Mouse (Mus musculus): ENCODE data around the gene Prrt4. TPM values are rescaled to one million over a fixed set of nuclear protein-coding genes. Genes with fewer than 3 reads are reported as not detected.
"Not testable (repeated sequence)": the region's sequence is repeated elsewhere in the genome, so short reads cannot be mapped to it uniquely, and the experiment has no call there.

Gene Prrt4
- 0.23 and 0.27 TPM in 2 replicates for polyA plus RNA-seq (2015; fragmentation: Nextera tagmentation; extraction: Ambion mirVana)

DNA sequence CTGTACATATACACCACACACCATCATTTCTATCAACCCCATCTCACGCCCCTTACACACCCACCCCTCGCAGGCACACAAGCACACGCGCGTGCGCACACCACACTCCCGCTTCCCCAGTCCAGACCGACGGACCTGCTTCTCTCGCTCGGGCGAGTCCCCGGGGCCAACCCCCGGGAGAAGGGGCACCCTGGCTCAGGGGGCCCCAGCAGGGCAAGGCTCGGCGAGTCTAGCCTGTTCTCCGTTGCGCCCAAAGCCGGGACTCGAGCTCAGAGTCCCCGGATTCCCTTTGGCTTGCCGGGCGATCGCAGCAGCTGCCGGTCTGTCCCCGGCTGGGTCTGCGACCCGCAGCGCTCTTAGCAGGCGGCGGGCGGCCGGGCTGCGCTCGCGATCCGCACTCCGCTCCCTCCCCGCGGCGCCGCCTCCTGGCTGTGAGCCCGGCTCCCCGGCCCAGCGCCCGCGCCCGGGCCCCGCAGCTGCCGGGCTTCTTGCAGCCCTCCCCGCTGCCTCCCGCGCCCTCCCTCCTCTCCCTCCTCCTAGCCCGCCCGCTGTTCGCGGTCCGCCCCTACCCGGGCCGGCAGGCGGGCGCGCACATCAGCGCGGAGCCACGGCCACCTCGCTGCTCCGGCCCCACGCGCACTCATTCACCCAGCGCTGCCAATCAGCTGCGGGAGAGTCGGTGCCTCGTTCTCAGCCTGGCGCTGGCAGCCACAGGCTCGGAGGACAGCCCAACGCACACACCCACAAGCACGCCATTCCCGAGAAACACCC is at the start of gene Prrt4:
Prrt4 (minus strand) TSS at position 697 of the 771 bp plus-strand sequence.
- peak; percentile 82 for ATAC-seq
- WGBS = under 1% methylated on average over 65 of the region's 79 CpGs
- H3K4me2 ChIP-seq (ENCODE audit: low read depth, low read length) = peak within 1 kb of the TSS; percentile 98
- no peaks in the 10 kb centered on the region for H3K36me3 ChIP-seq (ENCODE audit: control insufficient read depth, insufficient read depth, low read length)
- no peaks in the 10 kb centered on the region for H3K9me3 ChIP-seq (ENCODE audit: control insufficient read depth, low read length)
- H3K9ac ChIP-seq (ENCODE audit: low read depth, low read length) = peak within 1 kb of the TSS; percentile 70
- no peak within 1 kb of the TSS for H3K27ac ChIP-seq (ENCODE audit: low read length)
- peaks cover 22% of the 10 kb centered on the region for H3K27me3 ChIP-seq (replicated peaks; ENCODE audit: control insufficient read depth, insufficient read depth, low read length)
- no peaks in the 10 kb centered on the region for H3K4me1 ChIP-seq (ENCODE audit: control insufficient read depth, insufficient read depth, low read length)
- H3K4me3 ChIP-seq (ENCODE audit: low read length) = peak within 1 kb of the TSS; percentile 65

DNA sequence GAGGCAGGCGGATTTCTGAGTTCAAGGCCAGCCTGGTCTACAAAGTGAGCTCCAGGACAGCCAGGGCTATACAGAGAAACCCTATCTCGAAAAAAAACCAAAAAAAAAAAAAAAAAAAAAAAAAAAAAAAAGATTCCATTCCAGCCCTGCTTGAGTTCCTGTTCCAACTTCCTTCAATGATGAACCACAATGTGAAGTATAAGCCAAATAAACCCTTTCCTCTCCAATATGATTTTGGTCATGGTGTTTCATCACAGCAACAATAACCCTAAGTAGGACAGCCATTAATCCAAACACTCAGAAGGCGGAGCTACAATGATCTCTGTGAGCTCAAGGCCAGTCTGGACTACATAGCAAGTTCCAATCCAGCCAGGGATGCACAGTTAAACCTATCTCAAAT is 38.3 kb upstream of the Prrt4 start:
- ATAC-seq; H3K36me3 ChIP-seq (ENCODE audit: control insufficient read depth, insufficient read depth, low read length); H3K27me3 ChIP-seq (replicated peaks; ENCODE audit: control insufficient read depth, insufficient read depth, low read length); H3K4me3 ChIP-seq (ENCODE audit: low read length); H3K9me3 ChIP-seq (ENCODE audit: control insufficient read depth, low read length); H3K4me2 ChIP-seq (ENCODE audit: low read depth, low read length); H3K27ac ChIP-seq (ENCODE audit: low read length); H3K9ac ChIP-seq (ENCODE audit: low read depth, low read length): not testable (repeated sequence)
- WGBS = 81% methylated on average over 3 of the region's 3 CpGs
- peaks cover 21% of the 10 kb centered on the region for H3K4me1 ChIP-seq (ENCODE audit: control insufficient read depth, insufficient read depth, low read length)

DNA sequence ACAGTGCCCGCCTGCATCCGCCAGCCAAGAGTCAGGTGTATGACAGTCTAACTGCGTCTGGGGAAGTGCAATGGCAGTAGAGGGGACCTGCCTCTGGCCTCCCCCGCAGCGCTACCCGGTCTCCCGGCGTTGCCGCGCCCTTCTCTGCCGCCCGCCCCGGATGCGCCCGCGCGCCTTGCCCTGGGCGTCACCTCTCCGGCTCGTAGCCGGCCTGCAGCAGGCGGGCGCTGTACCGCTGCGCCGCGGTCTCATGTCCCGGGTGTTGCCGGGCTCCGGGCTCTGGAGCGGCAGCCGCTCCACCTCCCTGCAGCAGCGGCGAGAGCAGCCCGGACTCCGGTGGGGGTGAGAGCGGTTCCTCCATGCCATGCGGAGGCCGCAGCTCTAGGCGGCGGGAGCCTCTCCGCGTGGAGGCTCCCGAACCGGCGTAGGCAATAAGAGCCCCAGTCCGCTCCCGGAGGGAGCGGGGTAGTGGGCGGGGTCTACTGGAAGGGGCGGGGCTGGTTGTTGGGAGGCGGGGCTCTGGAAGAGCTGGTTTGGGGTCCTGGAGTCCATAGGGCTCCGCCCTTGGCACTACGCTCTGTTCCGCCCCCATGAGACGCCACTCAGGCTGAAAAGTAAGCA is 36.6 kb upstream of the Prrt4 start, which contains the start of gene Impdh1:
Impdh1 (minus strand) TSS at position 484 of the 621 bp plus-strand sequence.
- Histone ChIP-seq H3K27ac (ENCODE audit: low read length) (peak within 1 kb of the TSS; percentile 37; the same call in 1 of the 2 replicates), H3K4me3 (ENCODE audit: low read length) (peak within 1 kb of the TSS; percentile 77), H3K9ac (ENCODE audit: low read depth, low read length) (peak within 1 kb of the TSS; percentile 71), H3K27me3 (replicated peaks; ENCODE audit: control insufficient read depth, insufficient read depth, low read length) (no peaks in the 10 kb centered on the region), H3K9me3 (ENCODE audit: control insufficient read depth, low read length) (no peaks in the 10 kb centered on the region), H3K4me2 (ENCODE audit: low read depth, low read length) (peak within 1 kb of the TSS; percentile 97), H3K36me3 (ENCODE audit: control insufficient read depth, insufficient read depth, low read length) (no peaks in the 10 kb centered on the region), H3K4me1 (ENCODE audit: control insufficient read depth, insufficient read depth, low read length) (peaks cover 30% of the 10 kb centered on the region)
- ATAC-seq = peak; percentile 80
- WGBS = under 1% methylated on average over 56 of the region's 56 CpGs

DNA sequence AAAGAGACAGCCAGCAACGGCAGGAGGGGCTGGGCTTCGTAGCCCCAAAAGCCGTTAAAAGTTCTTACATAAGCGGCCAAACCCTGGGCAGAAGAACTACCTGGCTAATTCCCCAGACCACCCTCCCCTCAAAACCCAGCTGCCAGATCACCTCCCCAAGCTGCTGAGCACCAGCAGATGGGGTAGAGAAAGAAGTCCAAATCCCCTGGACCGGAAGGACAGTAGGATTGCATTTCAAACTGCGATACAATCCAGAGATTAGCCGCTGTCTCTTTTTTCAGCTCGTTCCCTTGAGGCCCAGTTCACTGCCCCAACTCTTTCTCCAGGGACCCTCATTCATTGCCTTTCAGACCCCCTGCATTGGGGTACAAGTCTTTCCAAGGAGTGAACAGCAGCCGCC is 35.8 kb upstream of the Prrt4 start:
- H3K9me3 ChIP-seq (ENCODE audit: control insufficient read depth, low read length) = no peaks in the 10 kb centered on the region
- ATAC-seq = no peak
- H3K4me1 ChIP-seq (ENCODE audit: control insufficient read depth, insufficient read depth, low read length) = peaks cover 32% of the 10 kb centered on the region
- H3K4me3 ChIP-seq (ENCODE audit: low read length) = peak overlapping the region; percentile 77
- H3K27ac ChIP-seq (ENCODE audit: low read length) = no peak overlapping the region
- H3K36me3 ChIP-seq (ENCODE audit: control insufficient read depth, insufficient read depth, low read length) = no peaks in the 10 kb centered on the region
- H3K9ac ChIP-seq (ENCODE audit: low read depth, low read length) = peak overlapping the region; percentile 71
- H3K27me3 ChIP-seq (replicated peaks; ENCODE audit: control insufficient read depth, insufficient read depth, low read length) = no peaks in the 10 kb centered on the region
- peak overlapping the region; percentile 97 for H3K4me2 ChIP-seq (ENCODE audit: low read depth, low read length)
- 29% methylated on average over 9 of the region's 9 CpGs for WGBS

DNA sequence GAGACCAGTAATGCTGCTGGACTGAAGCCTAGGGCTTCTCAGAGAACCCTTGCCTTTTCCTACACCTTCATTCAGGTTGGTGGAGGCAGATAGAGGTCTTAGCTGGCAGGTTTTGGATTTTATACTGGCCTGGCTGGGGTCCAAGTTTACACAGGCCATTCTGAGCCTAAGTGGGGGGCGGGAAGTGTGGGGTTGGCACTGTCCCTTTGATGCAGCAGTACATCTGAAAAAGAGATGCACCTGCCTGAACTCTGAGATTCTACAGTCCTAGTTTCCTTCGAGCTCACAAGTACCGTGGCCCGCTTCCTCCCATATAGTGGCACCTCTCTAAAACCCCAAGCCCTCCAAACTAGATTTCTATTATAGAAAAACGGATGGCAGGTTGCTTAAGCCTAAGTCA is 35.4 kb upstream of the Prrt4 start:
- Histone ChIP-seq H3K4me1 (ENCODE audit: control insufficient read depth, insufficient read depth, low read length) (peaks cover 32% of the 10 kb centered on the region), H3K27me3 (replicated peaks; ENCODE audit: control insufficient read depth, insufficient read depth, low read length) (no peaks in the 10 kb centered on the region), H3K36me3 (ENCODE audit: control insufficient read depth, insufficient read depth, low read length) (no peaks in the 10 kb centered on the region), H3K9me3 (ENCODE audit: control insufficient read depth, low read length) (no peaks in the 10 kb centered on the region), H3K27ac (ENCODE audit: low read length) (no peak overlapping the region), H3K9ac (ENCODE audit: low read depth, low read length) (peak overlapping the region; percentile 71), H3K4me3 (ENCODE audit: low read length) (no peak overlapping the region; the same call in 1 of the 2 replicates), H3K4me2 (ENCODE audit: low read depth, low read length) (no peak overlapping the region)
- ATAC-seq = no peak
- 57% methylated on average over 5 of the region's 5 CpGs for WGBS

DNA sequence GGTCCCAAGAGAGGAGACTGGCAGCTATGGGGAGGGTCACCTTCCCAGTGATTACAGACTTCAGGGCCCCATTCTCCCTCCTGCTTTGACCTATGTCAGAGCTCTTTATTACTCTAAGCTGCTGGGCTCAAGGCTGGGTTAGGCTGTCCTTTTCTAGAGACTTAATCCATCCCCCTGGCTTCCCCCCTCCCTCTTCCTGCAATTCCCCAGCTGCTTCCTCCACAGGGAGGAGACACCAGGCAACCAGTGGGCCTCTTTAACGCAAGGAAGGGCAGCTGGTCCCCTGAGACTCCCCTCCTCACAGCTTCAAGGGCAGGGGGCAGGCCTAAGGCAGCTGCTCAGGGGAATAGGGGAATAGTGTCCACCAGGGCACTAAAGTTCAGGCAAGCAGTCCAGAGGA is 34.9 kb upstream of the Prrt4 start:
- no peaks in the 10 kb centered on the region for H3K27me3 ChIP-seq (replicated peaks; ENCODE audit: control insufficient read depth, insufficient read depth, low read length)
- H3K9me3 ChIP-seq (ENCODE audit: control insufficient read depth, low read length) = no peaks in the 10 kb centered on the region
- WGBS = 24% methylated on average over 1 of the region's 1 CpGs
- H3K4me3 ChIP-seq (ENCODE audit: low read length) = no peak overlapping the region
- no peak overlapping the region for H3K9ac ChIP-seq (ENCODE audit: low read depth, low read length)
- H3K27ac ChIP-seq (ENCODE audit: low read length) = no peak overlapping the region
- no peak for ATAC-seq
- peaks cover 32% of the 10 kb centered on the region for H3K4me1 ChIP-seq (ENCODE audit: control insufficient read depth, insufficient read depth, low read length)
- no peaks in the 10 kb centered on the region for H3K36me3 ChIP-seq (ENCODE audit: control insufficient read depth, insufficient read depth, low read length)
- no peak overlapping the region for H3K4me2 ChIP-seq (ENCODE audit: low read depth, low read length)

DNA sequence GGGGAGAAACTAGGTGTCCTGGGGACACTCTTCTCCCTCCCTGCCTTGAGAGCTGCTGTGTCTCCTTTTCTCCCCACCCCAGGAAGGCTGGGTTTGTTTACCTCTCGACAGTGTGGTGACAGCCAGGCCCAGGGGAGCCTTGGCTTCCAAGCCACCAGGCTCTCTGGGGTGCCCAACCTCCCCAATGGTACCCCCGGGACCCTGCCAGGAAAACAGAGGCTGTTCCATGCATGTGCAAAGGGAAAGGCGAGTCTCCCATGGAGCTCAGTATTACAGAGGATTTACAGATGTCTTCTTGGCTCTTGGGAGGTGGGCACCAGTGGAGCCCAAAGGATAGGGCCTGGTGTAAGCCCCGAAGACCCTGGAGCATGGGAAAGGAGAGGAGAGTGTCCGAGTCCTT is 34.1 kb upstream of the Prrt4 start:
- no peak overlapping the region for H3K4me2 ChIP-seq (ENCODE audit: low read depth, low read length)
- no peaks in the 10 kb centered on the region for H3K27me3 ChIP-seq (replicated peaks; ENCODE audit: control insufficient read depth, insufficient read depth, low read length)
- H3K36me3 ChIP-seq (ENCODE audit: control insufficient read depth, insufficient read depth, low read length) = no peaks in the 10 kb centered on the region
- no peak overlapping the region for H3K9ac ChIP-seq (ENCODE audit: low read depth, low read length)
- ATAC-seq = no peak
- peaks cover 32% of the 10 kb centered on the region for H3K4me1 ChIP-seq (ENCODE audit: control insufficient read depth, insufficient read depth, low read length)
- WGBS = 70% methylated on average over 5 of the region's 5 CpGs
- H3K27ac ChIP-seq (ENCODE audit: low read length) = no peak overlapping the region
- no peaks in the 10 kb centered on the region for H3K9me3 ChIP-seq (ENCODE audit: control insufficient read depth, low read length)
- H3K4me3 ChIP-seq (ENCODE audit: low read length) = no peak overlapping the region

DNA sequence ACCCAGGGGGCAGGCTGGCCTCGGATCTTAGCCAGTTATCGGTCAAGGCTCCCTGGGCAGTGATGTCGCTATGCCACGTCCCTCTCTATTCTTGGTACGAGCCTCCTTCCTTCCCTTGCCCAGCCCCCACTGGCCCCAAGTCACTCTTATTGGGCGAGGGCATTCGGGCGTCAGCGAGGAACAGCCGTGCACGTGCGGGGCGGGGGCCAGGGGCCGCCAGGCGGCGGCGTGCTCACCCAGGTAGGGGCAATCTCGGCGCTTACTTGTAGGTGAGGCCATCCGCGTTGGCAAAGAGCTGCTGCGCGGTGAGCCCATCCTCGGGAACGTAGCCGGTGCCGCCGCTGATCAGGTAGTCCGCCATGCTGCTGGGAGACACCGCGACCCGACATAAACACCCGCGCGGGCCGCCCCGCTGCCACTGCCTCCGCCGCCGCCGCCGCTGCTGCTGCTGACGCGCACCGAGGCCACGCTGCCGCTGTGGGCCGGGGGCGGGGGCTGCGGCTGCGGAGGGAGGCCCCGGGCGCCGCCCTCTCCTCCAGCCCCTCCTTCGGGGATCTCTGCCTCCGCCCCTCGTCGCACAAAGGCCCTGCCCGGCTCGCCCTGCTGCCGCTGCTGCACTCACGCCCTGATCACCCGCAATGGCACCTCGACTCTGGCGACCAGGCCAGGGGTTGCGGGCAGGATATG is 32.6 kb upstream of the Prrt4 start:
- peak overlapping the region; percentile 90 for H3K4me2 ChIP-seq (ENCODE audit: low read depth, low read length)
- H3K27ac ChIP-seq (ENCODE audit: low read length) = peak overlapping the region; percentile 50
- H3K9ac ChIP-seq (ENCODE audit: low read depth, low read length) = peak overlapping the region; percentile 83
- ATAC-seq = peak; percentile 84
- peaks cover 32% of the 10 kb centered on the region for H3K4me1 ChIP-seq (ENCODE audit: control insufficient read depth, insufficient read depth, low read length)
- no peaks in the 10 kb centered on the region for H3K27me3 ChIP-seq (replicated peaks; ENCODE audit: control insufficient read depth, insufficient read depth, low read length)
- H3K4me3 ChIP-seq (ENCODE audit: low read length) = peak overlapping the region; percentile 74
- no peaks in the 10 kb centered on the region for H3K36me3 ChIP-seq (ENCODE audit: control insufficient read depth, insufficient read depth, low read length)
- no peaks in the 10 kb centered on the region for H3K9me3 ChIP-seq (ENCODE audit: control insufficient read depth, low read length)
- under 1% methylated on average over 64 of the region's 66 CpGs for WGBS

DNA sequence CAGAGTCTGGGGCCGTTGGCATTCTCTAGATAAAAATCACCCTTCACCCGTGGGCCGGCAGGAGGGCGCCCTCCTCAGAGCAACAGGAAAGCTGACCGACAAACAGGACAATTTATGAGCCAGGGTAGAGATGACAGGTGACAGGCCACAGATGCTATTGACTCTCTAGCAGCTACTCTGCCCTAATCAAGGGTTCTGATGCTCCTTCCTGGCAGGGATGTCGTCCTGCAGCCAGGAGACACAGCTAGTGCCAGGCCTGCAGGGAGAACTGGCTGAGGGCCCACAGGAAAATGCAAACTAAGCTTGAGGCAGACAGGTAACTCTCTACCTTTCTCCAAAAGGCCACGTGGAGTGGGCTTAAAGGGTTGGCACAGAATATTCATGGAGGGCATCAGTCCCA is 31.8 kb upstream of the Prrt4 start:
- Histone ChIP-seq H3K27me3 (replicated peaks; ENCODE audit: control insufficient read depth, insufficient read depth, low read length) (no peaks in the 10 kb centered on the region), H3K9me3 (ENCODE audit: control insufficient read depth, low read length) (no peaks in the 10 kb centered on the region), H3K4me2 (ENCODE audit: low read depth, low read length) (peak overlapping the region; percentile 90), H3K4me3 (ENCODE audit: low read length) (peak overlapping the region; percentile 74), H3K9ac (ENCODE audit: low read depth, low read length) (peak overlapping the region; percentile 83; the same call in 1 of the 2 replicates), H3K27ac (ENCODE audit: low read length) (no peak overlapping the region; the same call in 1 of the 2 replicates), H3K4me1 (ENCODE audit: control insufficient read depth, insufficient read depth, low read length) (peaks cover 32% of the 10 kb centered on the region), H3K36me3 (ENCODE audit: control insufficient read depth, insufficient read depth, low read length) (no peaks in the 10 kb centered on the region; the same call in 1 of the 2 replicates)
- ATAC-seq = no peak
- 21% methylated on average over 7 of the region's 7 CpGs for WGBS
